Mouse (Mus musculus): ENCODE measurements around the gene Tmod1.

DNA sequence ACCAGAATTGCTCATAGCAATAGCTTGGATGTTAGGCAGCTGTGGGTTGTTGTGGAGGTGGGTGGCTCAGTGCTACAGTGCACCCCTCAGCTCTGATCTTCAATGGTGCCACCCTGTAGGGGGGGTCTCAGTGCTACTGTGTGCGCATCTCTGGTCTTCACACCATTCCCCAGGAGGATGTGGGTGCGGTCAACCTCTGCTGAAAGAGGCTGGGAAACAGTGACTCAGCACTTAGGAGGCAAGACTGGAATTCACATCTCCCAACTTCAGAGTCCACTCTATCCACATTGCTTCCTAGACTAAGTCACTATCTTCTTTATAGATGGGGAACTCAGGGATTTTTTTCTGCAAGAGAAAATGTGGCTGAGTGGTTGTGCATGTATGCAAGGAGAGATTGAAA is 58.9 kb downstream of the Tmod1 start:
- TF ChIP-seq CTCF (IDR thresholded peaks at IDR 0.05) (no peak), EP300 (IDR thresholded peaks at IDR 0.05) (no peak)

Measured in lung, postnatal 0 days (tissue).